Mouse (Mus musculus) hindbrain, embryonic 11.5 days (tissue): ENCODE data around the gene Id1. TPM values are rescaled to one million over a fixed set of nuclear protein-coding genes. Genes with fewer than 3 reads are reported as not detected.

Experiments
- ATAC-seq: fragments of 200-750 bp; cut with Nextera tagmentation; 2 replicates; pipeline ENCODE4 v1.8.0; 2017; ENCODE audit warnings: mild to moderate bottlenecking, moderate TSS enrichment, moderate library complexity; ENCODE audit not compliant: low FRiP score
- DNase-seq: peaks from one replicate; pipeline ENCODE4 v3.0.0-alpha.2; 2015; ENCODE audit warnings: low spot score
- H3K27ac ChIP-seq: fragments of 300-500 bp; sonication (generic); 2 replicates; pipeline ENCODE4 v1.5.1; 2014; ENCODE audit warnings: mild to moderate bottlenecking, low read depth, low read length
- H3K27me3 ChIP-seq: fragments of 300-500 bp; sonication (generic); 2 replicates; pipeline ENCODE4 v1.6.1; 2014; ENCODE audit warnings: mild to moderate bottlenecking, low read length, moderate library complexity, mixed read lengths; ENCODE audit not compliant: control insufficient read depth, insufficient read depth
- H3K36me3 ChIP-seq: fragments of 300-500 bp; sonication (generic); 2 replicates; pipeline ENCODE4 v1.6.1; 2014; ENCODE audit warnings: mild to moderate bottlenecking, low read length, moderate library complexity, mixed read lengths; ENCODE audit not compliant: control insufficient read depth, insufficient read depth
- H3K4me1 ChIP-seq: fragments of 300-500 bp; sonication (generic); replicated peaks from 2 replicates; pipeline ENCODE4 v1.6.1; 2014; ENCODE audit warnings: low read length, mixed read lengths; ENCODE audit not compliant: control insufficient read depth, insufficient read depth
- H3K4me2 ChIP-seq: fragments of 300-500 bp; sonication (generic); replicated peaks from 2 replicates; pipeline ENCODE4 v1.6.1; 2014; ENCODE audit warnings: mild to moderate bottlenecking, low read depth, low read length
- H3K4me3 ChIP-seq: fragments of 300-500 bp; sonication (generic); 2 replicates; pipeline ENCODE4 v1.5.1; 2014; ENCODE audit warnings: low read depth, low read length
- H3K9ac ChIP-seq: fragments of 300-500 bp; sonication (generic); 2 replicates; pipeline ENCODE4 v1.6.1; 2014; ENCODE audit warnings: low read depth, low read length
- H3K9me3 ChIP-seq: fragments of 300-500 bp; sonication (generic); 2 replicates; pipeline ENCODE4 v1.6.1; 2016; ENCODE audit warnings: low read length; ENCODE audit not compliant: control insufficient read depth
- WGBS: fragments of 180-500 bp; shearing (Covaris S2); extraction: QIAGEN DNeasy Blood & Tissue Kit; methylation state at CpG from one replicate; pipeline ENCODE4 v1.1.7; 2014; 5-methylcytosine and 5-hydroxymethylcytosine counted together
- polyA plus RNA-seq: library from polyadenylated mRNA; unstranded; fragments of >200 nt; fragmentation: Nextera tagmentation; extraction: Ambion mirVana; gene quantifications from 2 replicates; pipeline ENCODE4 v1.2.1, GENCODE M21; 2014

Id1 gene
- polyA plus RNA-seq = 166 and 168 TPM in 2 replicates

- WGBS = under 1% methylated on average over 28 of the region's 28 CpGs
Observed at GRCm38 (mm10) chr2:152736090-152736601, at the start of gene Id1. Gene Id1 (plus strand): TSS chr2:152736251.

GRCm38 (mm10) chr2:152686399-152686798, 49.7 kb upstream of the Id1 start:
- DNase-seq (peak; percentile 17), ATAC-seq (peak; percentile 38)
- Histone ChIP-seq H3K4me1 (no peaks in the 10 kb centered on the region), H3K9ac (peak overlapping the region; percentile 49; the same call in 1 of the 2 replicates), H3K27me3 (no peaks in the 10 kb centered on the region), H3K9me3 (no peaks in the 10 kb centered on the region), H3K36me3 (peaks cover 35% of the 10 kb centered on the region), H3K4me2 (peak overlapping the region; percentile 9; the same call in 1 of the 2 replicates), H3K27ac (peak overlapping the region; percentile 25; the same call in 1 of the 2 replicates), H3K4me3 (peak overlapping the region; percentile 12; the same call in 1 of the 2 replicates)
- 61% methylated on average over 12 of the region's 12 CpGs for WGBS

More at GRCm38 (mm10) chr2:152736090-152736601, at the start of gene Id1:
- H3K27me3 ChIP-seq = no peaks in the 10 kb centered on the region
- H3K4me3 ChIP-seq = peak within 1 kb of the TSS; percentile 84
- no peaks in the 10 kb centered on the region for H3K36me3 ChIP-seq
- peak within 1 kb of the TSS; percentile 84 for H3K4me2 ChIP-seq
- peaks cover 6% of the 10 kb centered on the region for H3K4me1 ChIP-seq
- DNase-seq = peak; percentile 92
- peak within 1 kb of the TSS; percentile 80 for H3K27ac ChIP-seq
- no peaks in the 10 kb centered on the region for H3K9me3 ChIP-seq
- peak; percentile 74 for ATAC-seq
- peak within 1 kb of the TSS; percentile 86 for H3K9ac ChIP-seq

- peak; percentile 98 for ATAC-seq
- peak within 1 kb of the TSS; percentile 41 for H3K4me3 ChIP-seq
- no peaks in the 10 kb centered on the region for H3K4me1 ChIP-seq
- WGBS = 49% methylated on average over 45 of the region's 45 CpGs
- no peaks in the 10 kb centered on the region for H3K9me3 ChIP-seq
- H3K36me3 ChIP-seq = peaks cover 35% of the 10 kb centered on the region
- H3K4me2 ChIP-seq = peak within 1 kb of the TSS; percentile 59
- H3K9ac ChIP-seq = peak within 1 kb of the TSS; percentile 57
- DNase-seq = peak; percentile 91
- no peaks in the 10 kb centered on the region for H3K27me3 ChIP-seq
- H3K27ac ChIP-seq = peak within 1 kb of the TSS; percentile 25; the same call in 1 of the 2 replicates
Observed at GRCm38 (mm10) chr2:152686806-152687267, 49.2 kb upstream of the Id1 start, which contains the start of gene Mcts2. Gene Mcts2 (plus strand): TSS chr2:152687035.

- Histone ChIP-seq H3K9ac (peak overlapping the region; percentile 40; the same call in 1 of the 2 replicates), H3K4me1 (0 out of 2 replicates have a peak, but pooled peaks cover 2% of the 10 kb centered on the region), H3K27me3 (no peaks in the 10 kb centered on the region), H3K36me3 (peaks cover 8% of the 10 kb centered on the region; the same call in 1 of the 2 replicates), H3K27ac (peak overlapping the region; percentile 51; the same call in 1 of the 2 replicates), H3K4me2 (no peak overlapping the region), H3K9me3 (no peaks in the 10 kb centered on the region), H3K4me3 (no peak overlapping the region)
- DNase-seq (peak; percentile 35), ATAC-seq (no peak)
- WGBS = 82% methylated on average over 7 of the region's 7 CpGs
Observed at GRCm38 (mm10) chr2:152691564-152692217, 44.4 kb upstream of the Id1 start.

- Histone ChIP-seq H3K27ac (no peak overlapping the region; the same call in 1 of the 2 replicates), H3K9ac (0 out of 2 replicates have a peak overlapping the region, but pooled peaks have one; percentile 34), H3K4me3 (0 out of 2 replicates have a peak overlapping the region, but pooled peaks have one; percentile 10), H3K9me3 (no peaks in the 10 kb centered on the region), H3K4me1 (0 out of 2 replicates have a peak, but pooled peaks cover 2% of the 10 kb centered on the region), H3K4me2 (peak overlapping the region; percentile 22), H3K36me3 (peaks cover 6% of the 10 kb centered on the region; the same call in 1 of the 2 replicates), H3K27me3 (no peaks in the 10 kb centered on the region)
- ATAC-seq (peak; percentile 60), DNase-seq (peak; percentile 88)
- whole genome bisulfite sequencing = 14% methylated on average over 9 of the region's 9 CpGs
Observed at GRCm38 (mm10) chr2:152693233-152693632, 42.8 kb upstream of the Id1 start.

- H3K27me3 ChIP-seq = no peaks in the 10 kb centered on the region
- 85% methylated on average over 13 of the region's 13 CpGs for WGBS
- H3K9me3 ChIP-seq = no peaks in the 10 kb centered on the region
- DNase-seq = no peak
- 0 out of 2 replicates have a peak overlapping the region, but pooled peaks have one; percentile 10 for H3K4me3 ChIP-seq
- H3K9ac ChIP-seq = 0 out of 2 replicates have a peak overlapping the region, but pooled peaks have one; percentile 34
- ATAC-seq = no peak
- peak overlapping the region; percentile 22 for H3K4me2 ChIP-seq
- peaks cover 3% of the 10 kb centered on the region; the same call in 1 of the 2 replicates for H3K36me3 ChIP-seq
- H3K27ac ChIP-seq = no peak overlapping the region
- H3K4me1 ChIP-seq = 0 out of 2 replicates have a peak, but pooled peaks cover 2% of the 10 kb centered on the region
Observed at GRCm38 (mm10) chr2:152693735-152694134, 42.3 kb upstream of the Id1 start.

GRCm38 (mm10) chr2:152694708-152695107, 41.3 kb upstream of the Id1 start:
- WGBS = 88% methylated on average over 7 of the region's 7 CpGs
- peaks cover 5% of the 10 kb centered on the region for H3K36me3 ChIP-seq

GRCm38 (mm10) chr2:152696016-152696415, 40.0 kb upstream of the Id1 start:
- Histone ChIP-seq H3K36me3 (peaks cover 17% of the 10 kb centered on the region), H3K9me3 (no peaks in the 10 kb centered on the region), H3K27ac (no peak overlapping the region), H3K27me3 (no peaks in the 10 kb centered on the region), H3K4me1 (0 out of 2 replicates have a peak, but pooled peaks cover 2% of the 10 kb centered on the region), H3K9ac (no peak overlapping the region), H3K4me3 (no peak overlapping the region), H3K4me2 (no peak overlapping the region)
- 67% methylated on average over 10 of the region's 10 CpGs for WGBS
- DNase-seq (no peak), ATAC-seq (no peak)

More at GRCm38 (mm10) chr2:152694708-152695107, 41.3 kb upstream of the Id1 start:
- no peaks in the 10 kb centered on the region for H3K9me3 ChIP-seq
- H3K27me3 ChIP-seq = no peaks in the 10 kb centered on the region
- no peak overlapping the region for H3K9ac ChIP-seq
- H3K4me3 ChIP-seq = no peak overlapping the region
- H3K4me1 ChIP-seq = 0 out of 2 replicates have a peak, but pooled peaks cover 2% of the 10 kb centered on the region
- no peak overlapping the region for H3K27ac ChIP-seq
- no peak overlapping the region for H3K4me2 ChIP-seq
- ATAC-seq (no peak), DNase-seq (no peak)
